Mouse (Mus musculus): ENCODE measurements around the gene Pygl.

Pygl gene

GRCm38 (mm10) chr12:70231294-70231693 is at the start of gene Pygl:
Gene Pygl (minus strand): TSS chr12:70231488.
- no peak for DNase-seq (ENCODE audit: extremely low spot score, low spot score)

DNA sequence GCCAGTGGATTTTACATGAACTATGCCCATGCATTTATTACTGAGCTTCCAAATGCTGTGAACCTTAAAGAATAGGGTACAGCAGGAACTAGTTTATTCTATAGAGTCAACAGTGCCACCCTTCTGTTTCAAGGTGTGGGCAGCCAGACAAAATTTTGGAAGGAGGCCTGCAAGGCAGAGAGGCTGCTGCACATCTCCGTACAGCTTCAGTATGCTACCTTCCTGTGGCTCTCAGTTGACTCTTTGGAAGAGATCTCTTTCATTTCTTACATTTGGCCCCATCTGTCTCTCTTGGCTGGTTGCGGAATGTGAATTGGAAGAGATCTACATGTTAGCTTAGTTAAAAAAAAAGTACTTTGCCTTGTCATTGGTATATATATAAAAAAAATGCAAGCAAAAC is 49.6 kb upstream of the Pygl start:
- no peak for DNase-seq (ENCODE audit: extremely low spot score, low spot score)

GRCm38 (mm10) chr12:70280381-70280780 is 49.1 kb upstream of the Pygl start:
- DNase-seq (ENCODE audit: extremely low spot score, low spot score), result no peak

GRCm38 (mm10) chr12:70277071-70277939 is 46.0 kb upstream of the Pygl start:
- DNase-seq (ENCODE audit: extremely low spot score, low spot score), result no peak

- DNase-seq (ENCODE audit: extremely low spot score, low spot score), result no peak
Measured at GRCm38 (mm10) chr12:70269724-70270123, 38.4 kb upstream of the Pygl start.

DNA sequence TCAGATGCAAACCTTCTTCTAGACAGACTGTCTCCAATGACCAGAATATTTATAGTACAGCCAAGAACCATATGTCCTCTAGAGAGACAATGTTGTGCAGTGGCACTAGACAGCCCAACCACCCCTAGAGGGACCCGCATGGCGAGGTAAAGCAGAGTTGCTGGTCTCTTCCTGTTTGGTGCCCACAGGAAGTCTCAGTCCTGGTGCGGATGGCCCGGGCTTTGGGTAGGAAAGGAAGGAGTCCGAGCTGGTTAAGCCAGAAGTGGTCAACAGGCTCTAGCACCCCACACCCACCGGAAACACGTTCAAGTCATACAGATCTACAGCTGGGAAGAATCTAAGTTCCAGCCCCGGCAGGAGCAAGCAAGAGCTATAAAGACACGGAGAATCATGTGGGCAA is 36.0 kb upstream of the Pygl start:
- DNase-seq (ENCODE audit: extremely low spot score, low spot score), result no peak

- DNase-seq (ENCODE audit: extremely low spot score, low spot score), result peak; percentile 39
Measured at GRCm38 (mm10) chr12:70266494-70266931, 35.2 kb upstream of the Pygl start.

DNA sequence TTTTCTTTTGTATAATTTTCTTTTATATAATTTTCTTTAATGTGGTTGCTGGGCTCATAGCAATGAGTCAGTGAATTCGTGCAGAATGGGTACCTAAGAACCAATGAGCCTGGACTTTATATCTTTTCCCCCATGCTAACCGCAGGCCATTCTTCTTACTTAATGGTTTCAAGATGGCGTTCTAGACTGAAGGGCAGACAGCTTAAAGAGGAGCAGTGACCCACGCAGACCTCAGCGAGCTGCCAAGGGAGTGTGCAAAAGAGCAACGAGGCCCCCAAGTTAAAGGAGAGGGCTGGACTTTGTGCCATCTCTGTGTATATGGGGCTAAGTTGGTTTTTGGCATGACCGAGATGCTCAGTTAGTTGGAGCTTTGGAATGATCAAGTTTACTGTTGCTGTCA is 32.4 kb upstream of the Pygl start:
- DNase-seq (ENCODE audit: extremely low spot score, low spot score), result peak; percentile 36

GRCm38 (mm10) chr12:70262271-70262953 is 31.1 kb upstream of the Pygl start:
- no peak for DNase-seq (ENCODE audit: extremely low spot score, low spot score)

GRCm38 (mm10) chr12:70251210-70251884 is 20.1 kb upstream of the Pygl start:
- DNase-seq (ENCODE audit: extremely low spot score, low spot score), result no peak

DNA sequence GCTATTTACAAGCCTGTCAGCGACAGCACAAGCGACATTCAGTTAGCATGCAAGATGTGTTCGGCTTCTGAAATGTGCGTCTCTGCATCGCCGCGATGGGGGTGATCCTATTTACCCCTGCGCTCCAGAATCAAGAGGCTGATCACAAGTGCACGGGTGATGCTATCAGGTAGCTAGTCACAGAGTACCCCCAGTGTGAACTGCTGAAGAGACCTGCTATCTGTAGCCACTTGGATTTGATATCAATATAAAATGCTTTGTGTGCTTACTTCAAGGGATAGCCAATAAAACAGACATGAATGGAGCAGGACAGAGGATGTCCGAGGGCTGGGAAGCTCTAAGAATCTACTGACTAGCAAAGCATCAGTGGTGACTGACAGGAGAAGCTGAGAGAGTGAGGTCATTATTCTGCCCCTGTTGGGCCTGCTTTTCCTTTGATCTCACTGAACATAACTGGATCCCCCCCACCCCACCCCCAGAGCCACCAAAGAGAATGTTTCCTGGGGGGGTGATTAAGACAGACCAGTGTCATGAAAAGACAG is 18.4 kb upstream of the Pygl start:
- no peak for DNase-seq (ENCODE audit: extremely low spot score, low spot score)

- no peak for DNase-seq (ENCODE audit: extremely low spot score, low spot score)
Measured at GRCm38 (mm10) chr12:70247683-70248474, 16.6 kb upstream of the Pygl start.

GRCm38 (mm10) chr12:70242550-70242949 is 11.3 kb upstream of the Pygl start:
- DNase-seq (ENCODE audit: extremely low spot score, low spot score), result no peak

- no peak for DNase-seq (ENCODE audit: extremely low spot score, low spot score)
Measured at GRCm38 (mm10) chr12:70239741-70240140, 8.5 kb upstream of the Pygl start.

GRCm38 (mm10) chr12:70238604-70239003 is 7.3 kb upstream of the Pygl start:
- no peak for DNase-seq (ENCODE audit: extremely low spot score, low spot score)

DNA sequence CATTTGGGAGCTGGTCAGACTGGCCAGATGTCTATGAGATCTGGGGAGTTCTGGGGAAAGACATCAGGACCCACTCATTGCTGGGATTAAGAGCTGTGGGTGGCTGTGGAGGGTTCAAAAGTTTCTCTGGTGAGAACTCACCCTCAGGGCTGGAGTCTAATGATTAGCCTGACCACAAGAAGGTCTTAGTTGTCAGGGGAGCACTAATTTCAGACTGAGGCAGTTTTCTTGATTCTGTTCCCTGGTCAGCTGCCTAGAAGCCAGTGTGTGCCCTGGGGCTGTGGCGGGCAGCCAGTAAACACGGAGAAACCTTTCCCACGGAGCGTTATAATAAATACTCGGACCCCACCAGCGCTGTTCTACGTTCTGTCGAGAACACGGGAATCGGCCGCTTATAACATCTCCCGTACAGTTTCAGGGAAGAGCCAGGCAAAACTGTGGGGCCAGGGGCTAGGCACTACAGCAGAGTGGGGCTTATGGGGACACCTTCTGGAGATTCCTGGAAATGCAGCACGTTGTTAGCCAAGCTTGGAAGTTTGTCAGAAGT is 3.7 kb upstream of the Pygl start:
- DNase-seq (ENCODE audit: extremely low spot score, low spot score), result peak; percentile 79

DNA sequence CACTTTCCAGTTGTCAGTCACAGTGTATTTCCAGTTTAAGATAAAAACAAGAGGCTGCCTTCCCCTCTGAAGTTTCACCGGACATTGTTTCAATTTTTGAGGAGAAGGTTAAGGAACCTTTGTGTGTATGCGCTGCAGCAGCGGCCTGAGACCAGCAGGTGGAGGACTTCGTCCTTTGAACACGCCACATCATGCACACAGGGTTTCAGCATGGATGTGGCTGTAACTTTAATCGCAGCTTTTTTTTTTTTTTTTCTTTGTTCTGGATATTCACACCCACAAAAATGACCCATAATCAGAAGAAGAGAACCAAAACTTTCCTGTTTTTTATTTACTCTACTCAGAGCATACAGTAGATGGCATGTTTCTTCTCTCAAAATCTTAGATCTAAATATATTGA is 3.1 kb upstream of the Pygl start:
- peak; percentile 73 for DNase-seq (ENCODE audit: extremely low spot score, low spot score)

GRCm38 (mm10) chr12:70233637-70234315 is 2.5 kb upstream of the Pygl start:
- DNase-seq (ENCODE audit: extremely low spot score, low spot score), result no peak

DNA sequence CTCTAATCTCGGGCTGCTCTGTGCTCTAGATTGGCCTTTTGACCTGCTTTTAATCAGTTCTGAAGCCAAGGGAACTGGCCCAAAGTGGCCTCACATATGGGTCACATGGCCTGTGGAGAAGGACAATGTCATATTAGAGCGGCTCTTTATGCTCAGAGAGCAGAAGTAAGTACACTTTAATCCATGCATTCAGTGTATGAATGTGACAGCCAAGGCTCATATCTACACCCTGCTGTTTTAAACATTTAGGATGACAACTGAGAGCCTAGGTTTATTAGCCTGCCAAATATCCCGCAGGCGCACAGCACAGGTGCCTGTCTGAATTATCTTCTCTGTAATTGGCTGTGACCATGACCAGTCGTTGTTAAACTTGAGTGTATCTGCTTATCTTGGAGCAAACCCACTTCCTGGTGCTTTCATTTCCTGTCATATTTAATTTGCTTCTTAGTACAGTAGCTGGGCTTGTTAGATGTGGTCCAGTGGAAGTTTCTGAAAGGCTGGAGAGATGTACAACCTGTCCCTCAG is 794 bp upstream of the Pygl start:
- DNase-seq (ENCODE audit: extremely low spot score, low spot score), result no peak

GRCm38 (mm10) chr12:70228155-70228554 is 3.1 kb downstream of the Pygl start:
- DNase-seq (ENCODE audit: extremely low spot score, low spot score), result no peak
